Mouse (Mus musculus): ENCODE results near the gene 1700001L19Rik. TPM values are rescaled to one million over a fixed set of nuclear protein-coding genes. Genes with fewer than 3 reads are reported as not detected.
A peak's percentile ranks its signal among the peaks of the same experiment; 100 is the strongest.
"Not testable (repeated sequence)": the region's sequence is repeated elsewhere in the genome, so short reads cannot be mapped to it uniquely, and the experiment has no call there.

Gene 1700001L19Rik
- 9.6 and 9.8 TPM in 2 replicates for polyA plus RNA-seq (2015; fragmentation: Nextera tagmentation; extraction: Ambion mirVana)

DNA sequence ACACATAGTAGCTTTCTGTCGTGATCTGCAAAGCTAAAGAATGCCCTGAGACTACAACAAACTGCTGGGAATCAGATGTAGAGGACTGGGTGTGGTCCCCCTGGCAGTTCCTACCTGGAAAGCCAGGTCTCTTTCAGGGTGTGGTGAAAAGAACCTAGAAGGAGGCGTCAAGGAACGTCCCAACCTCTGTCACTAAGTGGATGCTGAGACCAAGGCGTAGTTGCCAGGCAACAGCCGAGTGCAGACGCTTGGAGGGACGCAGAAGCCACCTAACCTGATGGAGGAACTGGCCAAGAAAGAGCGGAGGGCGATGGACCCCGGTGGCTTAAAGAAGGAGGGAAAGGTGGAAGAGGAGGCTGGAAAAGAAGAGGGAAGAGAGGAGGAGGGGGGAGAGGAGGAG, at the start of gene 1700001L19Rik:
TSS of gene 1700001L19Rik (plus strand) at position 223 of the 400 bp plus-strand sequence.
- peak within 1 kb of the TSS; percentile 48 for H3K4me2 ChIP-seq
- no peak within 1 kb of the TSS for H3K27ac ChIP-seq
- peaks cover 16% of the 10 kb centered on the region; the same call in 1 of the 2 replicates for H3K4me1 ChIP-seq
- peak within 1 kb of the TSS; percentile 13; the same call in 1 of the 2 replicates for H3K9ac ChIP-seq
- WGBS, result 6% methylated on average over 10 of the region's 10 CpGs
- H3K27me3 ChIP-seq (replicated peaks), result no peaks in the 10 kb centered on the region
- H3K36me3 ChIP-seq (replicated peaks), result peaks cover 11% of the 10 kb centered on the region; the same call in 1 of the 2 replicates
- no peaks in the 10 kb centered on the region for H3K9me3 ChIP-seq
- peak; percentile 40; the same call in 1 of the 2 replicates for ATAC-seq (replicated peaks)
- H3K4me3 ChIP-seq, result peak within 1 kb of the TSS; percentile 26

DNA sequence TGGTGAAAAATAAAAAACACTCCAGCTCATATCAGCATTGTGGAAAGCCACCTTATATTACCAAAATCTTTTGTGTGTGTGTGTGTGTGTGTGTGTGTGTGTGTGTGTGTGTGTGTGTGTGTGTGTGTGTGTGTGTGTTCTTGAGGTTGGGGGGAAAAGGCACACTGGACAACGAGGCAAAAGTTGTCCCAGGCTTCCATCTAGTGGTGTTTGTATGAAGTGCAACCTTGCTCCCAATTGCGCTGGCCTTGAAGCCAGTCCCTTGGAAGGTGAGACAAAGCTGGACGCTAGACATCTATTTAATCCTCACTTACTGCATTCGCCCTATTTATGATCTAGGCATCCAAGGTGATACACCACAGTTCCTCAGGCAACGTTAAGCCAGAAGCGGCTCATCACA, 43.8 kb upstream of the 1700001L19Rik start:
- not testable (repeated sequence) for H3K4me1 ChIP-seq; H3K27me3 ChIP-seq (replicated peaks); H3K9ac ChIP-seq; H3K27ac ChIP-seq; H3K9me3 ChIP-seq; H3K36me3 ChIP-seq (replicated peaks); H3K4me3 ChIP-seq; H3K4me2 ChIP-seq
- ATAC-seq (replicated peaks), result peak; percentile 71; the same call in 1 of the 2 replicates
- WGBS, result 31% methylated on average over 6 of the region's 6 CpGs

DNA sequence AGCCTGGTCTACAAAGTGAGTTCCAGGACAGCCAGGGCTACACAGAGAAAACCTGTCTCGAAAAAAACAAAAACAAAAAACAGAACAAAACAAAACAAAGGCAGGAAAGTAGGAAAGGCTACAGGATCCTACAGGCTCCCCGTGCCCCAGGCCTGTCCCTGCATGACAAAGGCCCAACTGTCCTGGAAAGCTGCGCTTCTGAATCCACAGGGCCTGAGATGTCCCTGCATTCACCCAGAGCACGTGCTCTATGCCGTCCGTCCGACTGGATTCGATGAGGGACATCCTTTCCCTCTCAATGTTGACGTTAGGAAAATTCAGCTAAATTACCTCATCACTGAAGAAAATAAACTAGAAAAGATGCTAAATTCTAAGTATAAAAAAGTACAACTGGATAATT, 29.1 kb upstream of the 1700001L19Rik start:
- no peak for ATAC-seq (replicated peaks)
- Histone ChIP-seq H3K9me3 (no peaks in the 10 kb centered on the region), H3K36me3 (replicated peaks) (peaks cover 54% of the 10 kb centered on the region), H3K27me3 (replicated peaks) (no peaks in the 10 kb centered on the region), H3K4me1 (no peaks in the 10 kb centered on the region), H3K4me2 (no peak overlapping the region), H3K9ac (no peak overlapping the region), H3K27ac (no peak overlapping the region), H3K4me3 (no peak overlapping the region)
- 95% methylated on average over 9 of the region's 9 CpGs for WGBS

DNA sequence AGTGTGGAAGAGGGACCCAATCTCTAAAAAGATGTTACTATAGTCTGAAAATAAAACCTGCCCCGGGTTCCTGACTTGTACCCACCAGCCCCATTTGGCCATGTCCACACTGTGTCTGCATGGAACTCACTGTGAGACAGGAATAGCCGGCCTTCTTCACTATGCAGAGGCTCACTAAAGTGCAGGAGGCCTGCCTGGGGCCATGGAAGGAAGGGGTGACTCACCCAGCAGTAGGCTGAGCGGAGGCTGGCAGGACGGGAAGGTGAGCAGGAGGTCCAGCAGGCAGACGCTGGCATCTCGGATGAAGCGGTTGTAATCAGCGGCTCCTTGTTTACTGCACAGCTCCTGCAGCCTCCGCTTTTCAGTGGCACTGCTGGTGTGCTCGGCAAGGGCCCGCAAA, 28.7 kb upstream of the 1700001L19Rik start:
- 93% methylated on average over 11 of the region's 11 CpGs for WGBS
- ATAC-seq (replicated peaks), result 0 out of 2 replicates have a peak, but pooled peaks have one; percentile 10
- H3K36me3 ChIP-seq (replicated peaks), result peaks cover 51% of the 10 kb centered on the region

DNA sequence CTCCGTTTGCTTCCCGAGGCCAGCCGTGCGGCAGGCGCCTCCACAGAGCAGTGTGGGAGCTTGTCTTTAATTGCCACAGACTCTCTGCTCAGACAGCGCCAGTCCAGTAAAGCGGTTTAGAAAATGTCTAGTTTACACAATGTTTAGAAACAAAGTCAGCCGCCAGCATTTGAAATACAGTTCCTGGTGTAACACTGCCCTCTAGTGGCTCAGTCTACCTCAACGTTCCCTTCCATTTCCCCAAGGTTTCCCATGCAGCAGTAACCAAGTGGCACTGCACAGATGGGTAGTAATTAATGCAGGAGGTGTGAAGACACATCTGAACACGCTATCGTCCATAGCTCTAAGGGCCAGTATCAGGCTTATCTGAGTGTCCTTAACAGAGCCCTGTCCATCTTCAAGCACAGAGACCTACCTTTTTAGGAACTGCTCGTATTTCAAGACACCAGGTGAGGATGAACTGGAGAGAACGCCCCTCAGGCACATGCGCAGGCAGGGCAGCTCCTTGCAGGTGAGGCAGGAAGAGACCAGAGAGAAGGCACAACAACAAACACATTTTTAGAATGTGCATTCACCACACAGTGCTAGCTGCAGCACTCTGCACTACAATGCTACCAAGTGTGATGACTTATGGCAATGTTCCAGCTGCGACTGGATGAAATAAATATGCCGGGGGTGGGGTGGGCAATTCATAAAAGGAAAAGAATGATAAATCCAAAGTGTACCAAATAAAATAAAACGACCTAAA, 27.5 kb upstream of the 1700001L19Rik start:
- H3K9ac ChIP-seq, result no peak overlapping the region
- no peaks in the 10 kb centered on the region for H3K27me3 ChIP-seq (replicated peaks)
- no peaks in the 10 kb centered on the region for H3K4me1 ChIP-seq
- H3K36me3 ChIP-seq (replicated peaks), result peaks cover 39% of the 10 kb centered on the region
- no peaks in the 10 kb centered on the region for H3K9me3 ChIP-seq
- no peak overlapping the region for H3K27ac ChIP-seq
- 73% methylated on average over 17 of the region's 17 CpGs for WGBS
- H3K4me3 ChIP-seq, result no peak overlapping the region
- ATAC-seq (replicated peaks), result peak; percentile 73
- no peak overlapping the region for H3K4me2 ChIP-seq

More for the DNA sequence above, 28.7 kb upstream of the 1700001L19Rik start:
- no peaks in the 10 kb centered on the region for H3K27me3 ChIP-seq (replicated peaks)
- no peak overlapping the region for H3K27ac ChIP-seq
- H3K9me3 ChIP-seq, result no peaks in the 10 kb centered on the region
- no peaks in the 10 kb centered on the region for H3K4me1 ChIP-seq
- H3K4me2 ChIP-seq, result no peak overlapping the region
- H3K9ac ChIP-seq, result no peak overlapping the region
- no peak overlapping the region for H3K4me3 ChIP-seq

DNA sequence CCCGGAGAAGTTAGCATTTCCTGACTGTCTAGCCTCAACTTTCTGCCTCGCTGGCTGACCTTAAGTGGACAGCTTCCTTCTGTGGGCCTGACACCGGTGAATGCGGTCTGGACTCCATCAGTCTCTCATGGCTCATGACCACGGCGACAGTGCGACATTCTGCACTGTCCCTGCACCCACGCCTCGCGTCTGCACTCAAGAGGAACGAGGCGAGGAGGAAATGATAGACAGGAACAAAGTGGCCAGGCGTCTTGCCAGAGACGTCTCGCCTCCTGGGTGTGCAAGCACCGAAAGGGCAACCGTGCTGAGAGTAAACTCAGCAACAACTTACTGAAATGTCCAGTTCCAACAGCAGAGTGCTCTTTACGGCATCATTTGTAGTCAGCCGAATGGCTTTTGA, 25.0 kb upstream of the 1700001L19Rik start:
- Histone ChIP-seq H3K36me3 (replicated peaks) (peaks cover 28% of the 10 kb centered on the region), H3K27ac (no peak overlapping the region), H3K27me3 (replicated peaks) (no peaks in the 10 kb centered on the region), H3K9ac (no peak overlapping the region), H3K4me3 (no peak overlapping the region), H3K4me1 (no peaks in the 10 kb centered on the region), H3K4me2 (no peak overlapping the region), H3K9me3 (no peaks in the 10 kb centered on the region)
- no peak for ATAC-seq (replicated peaks)
- WGBS, result 94% methylated on average over 19 of the region's 19 CpGs

DNA sequence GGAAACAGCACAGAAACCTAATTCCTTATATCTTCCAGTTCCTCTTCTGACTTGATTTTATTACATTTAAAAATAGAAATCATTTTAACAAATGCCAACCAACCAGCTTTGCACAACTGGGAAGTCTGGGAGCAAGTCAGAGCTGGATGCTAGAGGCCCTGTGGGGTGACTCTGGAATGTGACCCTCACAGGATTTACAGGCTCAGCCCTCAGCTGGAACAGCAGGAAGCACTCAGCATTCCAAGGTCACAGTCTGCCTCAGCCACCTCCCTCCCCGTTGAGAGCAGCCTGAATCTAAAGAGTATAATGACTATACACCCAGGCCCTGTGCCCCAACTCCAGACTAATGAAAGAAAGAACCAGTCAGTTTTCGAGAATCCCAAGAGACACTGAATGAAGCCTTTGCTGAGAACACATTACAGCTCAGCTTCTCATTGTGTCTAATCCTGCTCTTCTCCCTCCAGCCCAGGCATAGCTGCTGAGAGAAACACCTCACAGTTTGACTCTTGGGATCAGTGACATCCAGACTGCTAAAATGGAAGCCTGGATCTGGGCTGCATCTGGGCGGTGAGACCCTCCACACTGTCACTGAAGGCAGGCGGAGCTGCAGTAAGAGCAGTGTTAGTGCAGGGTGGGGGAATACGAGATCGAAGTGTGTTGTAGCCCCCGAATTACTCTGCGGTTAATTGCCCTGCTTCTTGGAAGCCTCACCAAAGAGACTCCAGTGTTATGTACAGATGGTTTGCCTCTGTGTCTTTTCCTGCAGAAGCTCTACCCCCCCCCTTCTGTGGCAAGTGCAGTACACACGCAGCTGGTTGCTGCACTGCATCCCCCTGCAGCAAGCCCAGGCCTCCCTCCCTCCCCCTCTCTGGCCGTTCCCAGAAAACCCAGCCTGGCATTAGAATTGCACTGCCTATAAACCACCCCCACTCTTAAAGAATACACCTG, 24.0 kb upstream of the 1700001L19Rik start:
- no peak for ATAC-seq (replicated peaks)
- Histone ChIP-seq H3K4me1 (no peaks in the 10 kb centered on the region), H3K9me3 (no peaks in the 10 kb centered on the region), H3K36me3 (replicated peaks) (peaks cover 25% of the 10 kb centered on the region), H3K27ac (no peak overlapping the region), H3K27me3 (replicated peaks) (no peaks in the 10 kb centered on the region), H3K4me2 (no peak overlapping the region), H3K4me3 (no peak overlapping the region), H3K9ac (no peak overlapping the region)
- 70% methylated on average over 10 of the region's 10 CpGs for whole genome bisulfite sequencing

DNA sequence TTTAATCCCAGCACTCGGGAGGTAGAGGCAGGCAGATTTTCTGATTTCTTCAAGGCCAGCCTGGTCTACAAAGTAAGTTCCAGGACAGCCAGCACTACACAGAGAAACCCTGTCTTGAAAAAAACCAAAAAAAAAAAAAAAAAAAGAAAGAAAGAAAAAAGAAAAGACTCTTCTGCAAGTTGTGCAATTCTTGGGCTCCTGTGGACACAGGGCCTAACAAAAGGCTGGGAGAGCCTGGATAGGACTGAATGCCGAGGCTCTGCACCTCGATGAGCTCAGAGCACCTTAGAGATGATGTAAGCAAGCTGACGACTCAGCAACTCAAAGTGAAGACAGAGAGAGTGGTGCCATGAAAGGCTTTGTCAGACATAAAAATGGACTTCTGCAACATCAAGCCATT, 22.8 kb upstream of the 1700001L19Rik start:
- 82% methylated on average over 4 of the region's 4 CpGs for WGBS
- H3K4me1 ChIP-seq, result no peaks in the 10 kb centered on the region
- no peaks in the 10 kb centered on the region for H3K27me3 ChIP-seq (replicated peaks)
- peaks cover 22% of the 10 kb centered on the region for H3K36me3 ChIP-seq (replicated peaks)
- ATAC-seq (replicated peaks), result no peak
- no peak overlapping the region for H3K9ac ChIP-seq
- H3K4me2 ChIP-seq, result no peak overlapping the region
- H3K4me3 ChIP-seq, result no peak overlapping the region
- no peak overlapping the region for H3K27ac ChIP-seq
- H3K9me3 ChIP-seq, result no peaks in the 10 kb centered on the region

DNA sequence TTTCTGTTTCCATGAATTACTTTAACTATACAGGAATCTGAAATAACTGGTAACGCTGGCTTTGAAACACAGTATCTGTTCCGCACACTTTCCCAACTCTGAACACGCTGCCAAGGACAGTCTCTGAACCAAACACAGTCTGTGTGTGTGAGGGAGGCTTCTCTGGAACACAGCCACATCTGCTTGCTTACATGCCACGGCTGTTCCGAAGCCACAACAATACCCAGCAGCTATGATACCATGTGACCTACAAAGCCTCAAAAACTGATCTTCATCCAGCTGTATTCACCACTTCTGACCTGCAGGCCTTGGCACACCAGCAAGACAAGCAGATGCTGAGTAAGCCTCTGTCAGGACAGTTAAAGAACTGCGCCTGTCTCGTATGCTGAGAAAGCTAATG, 19.3 kb upstream of the 1700001L19Rik start:
- H3K9ac ChIP-seq, result no peak overlapping the region
- 90% methylated on average over 7 of the region's 7 CpGs for WGBS
- no peak overlapping the region for H3K4me2 ChIP-seq
- H3K4me3 ChIP-seq, result no peak overlapping the region
- H3K9me3 ChIP-seq, result no peaks in the 10 kb centered on the region
- H3K36me3 ChIP-seq (replicated peaks), result 0 out of 2 replicates have a peak, but pooled peaks cover 7% of the 10 kb centered on the region
- peaks cover 14% of the 10 kb centered on the region for H3K4me1 ChIP-seq
- H3K27me3 ChIP-seq (replicated peaks), result no peaks in the 10 kb centered on the region
- no peak for ATAC-seq (replicated peaks)
- H3K27ac ChIP-seq, result no peak overlapping the region

DNA sequence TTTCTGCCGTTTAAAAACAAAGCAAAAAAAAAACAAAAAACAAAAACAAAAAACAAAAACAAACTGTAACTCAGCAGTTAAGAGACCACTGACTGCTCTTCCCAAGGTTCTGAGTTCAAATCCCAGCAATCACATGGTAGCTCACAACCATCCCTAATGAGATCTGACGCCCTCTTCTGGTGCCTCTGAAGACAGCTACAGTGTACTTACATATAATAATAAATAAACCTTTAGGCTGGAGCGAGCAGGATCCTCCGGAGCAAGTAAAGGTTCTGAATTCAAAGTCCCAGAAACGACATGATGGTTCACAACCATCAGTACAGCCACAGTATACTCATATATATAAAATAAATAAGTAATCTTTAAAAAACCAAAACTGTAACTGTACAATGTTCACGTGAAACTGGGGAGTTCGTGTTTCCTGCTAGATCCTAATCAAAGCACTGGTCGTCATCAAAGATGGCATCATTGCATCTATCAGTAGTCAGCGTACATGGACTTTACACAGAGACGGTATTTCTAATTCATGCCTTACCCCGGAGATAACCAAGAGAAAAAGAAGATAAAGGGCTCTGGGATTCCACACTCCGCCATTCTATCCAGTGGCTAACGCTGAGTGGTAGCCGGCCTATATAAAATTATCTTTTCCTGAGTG, 16.0 kb upstream of the 1700001L19Rik start:
- H3K4me3 ChIP-seq, result peak overlapping the region; percentile 74
- no peaks in the 10 kb centered on the region for H3K9me3 ChIP-seq
- H3K4me1 ChIP-seq, result peaks cover 22% of the 10 kb centered on the region
- no peaks in the 10 kb centered on the region for H3K27me3 ChIP-seq (replicated peaks)
- H3K27ac ChIP-seq, result peak overlapping the region; percentile 69
- peak overlapping the region; percentile 82 for H3K4me2 ChIP-seq
- H3K36me3 ChIP-seq (replicated peaks), result peaks cover 24% of the 10 kb centered on the region; the same call in 1 of the 2 replicates
- WGBS, result 28% methylated on average over 14 of the region's 14 CpGs
- H3K9ac ChIP-seq, result peak overlapping the region; percentile 51
- ATAC-seq (replicated peaks), result no peak

DNA sequence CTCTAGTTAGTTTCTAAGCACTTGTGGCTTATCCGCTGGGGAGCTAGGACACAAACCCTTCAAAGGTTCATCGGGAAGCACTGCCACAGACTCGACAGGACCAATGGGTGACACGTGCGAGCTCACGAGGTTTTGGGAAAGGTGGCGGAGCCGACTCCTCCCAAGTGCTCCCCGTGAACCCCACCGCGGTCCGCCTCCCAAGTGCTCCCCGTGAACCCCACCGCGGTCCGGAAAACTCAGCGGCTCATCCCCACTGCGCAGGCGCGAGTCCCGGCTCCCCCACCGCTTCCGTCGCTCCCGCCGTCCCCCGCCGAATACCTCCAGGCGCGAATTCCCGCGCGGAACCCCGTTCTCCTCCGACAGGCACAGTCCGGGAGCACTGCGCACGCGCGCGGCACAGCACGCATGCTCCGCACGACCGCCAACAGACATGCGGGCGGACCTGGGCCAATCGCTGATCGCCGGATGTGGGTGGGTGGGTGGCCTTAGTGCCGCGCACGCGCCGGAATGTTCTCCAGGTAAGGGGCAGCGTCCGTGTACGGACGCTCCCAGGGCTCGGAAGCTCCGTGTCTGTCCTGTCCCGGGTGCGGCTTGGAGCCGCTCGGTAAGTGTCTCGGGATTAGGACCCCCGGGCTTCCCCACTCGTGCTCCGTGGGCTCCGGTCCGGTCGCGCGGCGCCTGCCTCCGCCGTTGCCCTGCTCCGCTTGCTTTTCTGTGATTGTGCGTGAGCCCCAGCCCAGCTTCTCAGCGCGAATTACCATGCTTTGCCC, 15.3 kb upstream of the 1700001L19Rik start, which contains the start of the genes Mtrr and Fastkd3:
TSS of gene Mtrr (minus strand) at position 403 of the 770 bp plus-strand sequence.
TSS of gene Fastkd3 (plus strand) at position 488 of the 770 bp plus-strand sequence.
- H3K4me1 ChIP-seq, result peaks cover 22% of the 10 kb centered on the region
- peak within 1 kb of the TSS; percentile 82 for H3K4me2 ChIP-seq
- no peaks in the 10 kb centered on the region for H3K9me3 ChIP-seq
- under 1% methylated on average over 80 of the region's 81 CpGs for WGBS
- ATAC-seq (replicated peaks), result peak; percentile 99
- peak within 1 kb of the TSS; percentile 80 for H3K27ac ChIP-seq
- peak within 1 kb of the TSS; percentile 74 for H3K4me3 ChIP-seq
- peaks cover 22% of the 10 kb centered on the region; the same call in 1 of the 2 replicates for H3K36me3 ChIP-seq (replicated peaks)
- H3K27me3 ChIP-seq (replicated peaks), result no peaks in the 10 kb centered on the region
- H3K9ac ChIP-seq, result peak within 1 kb of the TSS; percentile 68

All from midbrain, embryonic 15.5 days (tissue).